Mouse (Mus musculus): Measurements from ENCODE around the gene 4430402I18Rik. TPM values are rescaled to one million over a fixed set of nuclear protein-coding genes. Genes with fewer than 3 reads are reported as not detected.

4430402I18Rik gene
- total RNA-seq, 1 experiment, result 0.31 TPM

DNA sequence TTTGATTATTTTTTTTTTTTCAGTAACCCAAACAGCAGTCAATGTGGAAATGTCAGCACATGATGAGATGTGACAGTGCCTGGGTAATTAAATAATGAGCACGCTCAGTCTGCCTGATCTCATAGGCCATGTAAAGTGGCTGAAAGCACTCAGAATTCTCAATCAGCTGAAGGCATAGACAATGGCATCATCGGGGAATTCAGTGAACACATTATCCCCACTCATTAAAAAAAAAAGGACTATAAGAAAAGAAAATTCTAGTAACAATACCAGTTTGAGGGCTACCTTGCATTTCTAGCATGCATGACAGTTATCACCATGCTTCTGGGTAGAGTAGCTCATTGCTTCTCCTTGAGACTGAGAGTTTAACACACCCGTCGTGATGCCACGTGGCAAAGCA is 16.3 kb downstream of the 4430402I18Rik start:
- H3K36me3 ChIP-seq (ENCODE audit: control insufficient read depth, insufficient read depth, low read length, poor library complexity, severe bottlenecking), result no peaks in the 10 kb centered on the region
- TF ChIP-seq HCFC1 (IDR thresholded peaks at IDR 0.05; ENCODE audit: borderline replicate concordance, insufficient read depth, low read length), result no peak
- TF ChIP-seq CHD2 (IDR thresholded peaks at IDR 0.05; ENCODE audit: low read depth, low read length), result no peak
- TF ChIP-seq MAFK (IDR thresholded peaks at IDR 0.05; ENCODE audit: insufficient read depth, low read depth, low read length), result no peak
- no peak for TF ChIP-seq ZC3H11A (IDR thresholded peaks at IDR 0.05; ENCODE audit: borderline replicate concordance, low read depth, low read length)
- TF ChIP-seq ZNF384 (IDR thresholded peaks at IDR 0.05; ENCODE audit: low read depth, low read length), result no peak
- no peaks in the 10 kb centered on the region for H3K4me1 ChIP-seq (ENCODE audit: control insufficient read depth in 2 of 2, insufficient read depth in 2 of 2, low read length in 2 of 2, poor library complexity in 1 of 2)
- H3K27ac ChIP-seq (ENCODE audit: insufficient read depth, low read depth, low read length, poor library complexity, severe bottlenecking), result no peak overlapping the region
- in situ Hi-C loops (cut with MboI; ENCODE audit: low sequenced_read_pairs in 2 of 2, unreplicated experiment in 2 of 2), result no loop called here
- H3K4me3 ChIP-seq (ENCODE audit: insufficient read depth in 1 of 2, low read depth in 1 of 2, low read length in 2 of 2, poor library complexity in 1 of 2, severe bottlenecking in 1 of 2), result no peak overlapping the region
- no peak overlapping the region for H3K9ac ChIP-seq (ENCODE audit: insufficient read depth, low read depth, low read length, poor library complexity, severe bottlenecking)
- no peaks in the 10 kb centered on the region for H3K9me3 ChIP-seq (ENCODE audit: control insufficient read depth, insufficient read depth, low read depth, low read length)
- DNase-seq (ENCODE audit: low read depth, low spot score), result no peak

DNA sequence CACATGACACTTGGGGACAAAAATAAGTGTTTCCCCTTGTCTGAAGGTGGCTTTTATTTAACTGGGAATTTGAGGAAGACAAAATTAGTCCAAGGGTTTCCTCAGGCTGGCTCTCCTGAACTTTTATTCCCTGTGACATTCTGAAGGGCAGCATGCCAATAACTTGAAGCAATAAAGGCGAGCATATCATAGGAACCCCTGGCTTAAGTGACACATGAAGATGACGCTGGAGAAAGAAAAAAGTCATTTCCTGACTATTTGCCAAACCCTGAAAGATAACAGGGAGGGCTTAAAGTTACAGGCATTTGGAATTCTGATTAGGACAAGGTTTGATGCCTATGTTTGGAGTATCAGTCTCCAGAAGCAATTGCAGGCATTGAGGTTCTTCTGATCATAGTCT is 20.3 kb downstream of the 4430402I18Rik start:
- TF ChIP-seq CHD2 (IDR thresholded peaks at IDR 0.05; ENCODE audit: low read depth, low read length) (no peak), HCFC1 (IDR thresholded peaks at IDR 0.05; ENCODE audit: borderline replicate concordance, insufficient read depth, low read length) (no peak), MAFK (IDR thresholded peaks at IDR 0.05; ENCODE audit: insufficient read depth, low read depth, low read length) (no peak), ZC3H11A (IDR thresholded peaks at IDR 0.05; ENCODE audit: borderline replicate concordance, low read depth, low read length) (no peak), ZNF384 (IDR thresholded peaks at IDR 0.05; ENCODE audit: low read depth, low read length) (no peak)
- Histone ChIP-seq H3K36me3 (ENCODE audit: control insufficient read depth, insufficient read depth, low read length, poor library complexity, severe bottlenecking) (no peaks in the 10 kb centered on the region), H3K4me3 (ENCODE audit: insufficient read depth in 1 of 2, low read depth in 1 of 2, low read length in 2 of 2, poor library complexity in 1 of 2, severe bottlenecking in 1 of 2) (no peak overlapping the region), H3K4me1 (ENCODE audit: control insufficient read depth in 2 of 2, insufficient read depth in 2 of 2, low read length in 2 of 2, poor library complexity in 1 of 2) (no peaks in the 10 kb centered on the region), H3K9ac (ENCODE audit: insufficient read depth, low read depth, low read length, poor library complexity, severe bottlenecking) (no peak overlapping the region), H3K27ac (ENCODE audit: insufficient read depth, low read depth, low read length, poor library complexity, severe bottlenecking) (no peak overlapping the region), H3K9me3 (ENCODE audit: control insufficient read depth, insufficient read depth, low read depth, low read length) (no peaks in the 10 kb centered on the region)
- in situ Hi-C loops (cut with MboI; ENCODE audit: low sequenced_read_pairs in 2 of 2, unreplicated experiment in 2 of 2), result no loop called here
- DNase-seq (ENCODE audit: low read depth, low spot score), result no peak

DNA sequence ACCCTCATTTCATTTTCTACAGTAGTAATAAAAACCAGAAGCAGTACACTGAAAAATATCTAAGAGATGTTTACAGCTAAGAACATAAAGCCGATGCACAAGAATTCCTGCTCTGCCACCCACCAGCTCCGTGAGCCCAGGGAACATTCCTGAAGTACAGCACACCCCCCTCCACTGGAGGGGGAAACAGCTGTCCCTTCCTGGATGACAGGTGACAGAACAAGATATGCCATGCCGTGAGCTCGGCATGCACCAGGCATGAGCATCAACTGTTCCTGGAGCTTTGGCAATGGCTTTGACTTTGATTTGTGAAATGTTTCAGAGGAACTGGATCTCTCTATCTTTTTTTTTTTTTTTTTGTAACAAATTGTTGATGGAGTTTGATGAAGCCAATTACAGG is 20.8 kb downstream of the 4430402I18Rik start:
- H3K27ac ChIP-seq (ENCODE audit: insufficient read depth, low read depth, low read length, poor library complexity, severe bottlenecking), result no peak overlapping the region
- no peak overlapping the region for H3K4me3 ChIP-seq (ENCODE audit: insufficient read depth in 1 of 2, low read depth in 1 of 2, low read length in 2 of 2, poor library complexity in 1 of 2, severe bottlenecking in 1 of 2)
- H3K9ac ChIP-seq (ENCODE audit: insufficient read depth, low read depth, low read length, poor library complexity, severe bottlenecking), result no peak overlapping the region
- no peaks in the 10 kb centered on the region for H3K4me1 ChIP-seq (ENCODE audit: control insufficient read depth in 2 of 2, insufficient read depth in 2 of 2, low read length in 2 of 2, poor library complexity in 1 of 2)
- no peak for TF ChIP-seq MAFK (IDR thresholded peaks at IDR 0.05; ENCODE audit: insufficient read depth, low read depth, low read length)
- TF ChIP-seq CHD2 (IDR thresholded peaks at IDR 0.05; ENCODE audit: low read depth, low read length), result no peak
- no peak for DNase-seq (ENCODE audit: low read depth, low spot score)
- H3K9me3 ChIP-seq (ENCODE audit: control insufficient read depth, insufficient read depth, low read depth, low read length), result no peaks in the 10 kb centered on the region
- H3K36me3 ChIP-seq (ENCODE audit: control insufficient read depth, insufficient read depth, low read length, poor library complexity, severe bottlenecking), result no peaks in the 10 kb centered on the region
- in situ Hi-C loops (cut with MboI; ENCODE audit: low sequenced_read_pairs in 2 of 2, unreplicated experiment in 2 of 2), result no loop called here

DNA sequence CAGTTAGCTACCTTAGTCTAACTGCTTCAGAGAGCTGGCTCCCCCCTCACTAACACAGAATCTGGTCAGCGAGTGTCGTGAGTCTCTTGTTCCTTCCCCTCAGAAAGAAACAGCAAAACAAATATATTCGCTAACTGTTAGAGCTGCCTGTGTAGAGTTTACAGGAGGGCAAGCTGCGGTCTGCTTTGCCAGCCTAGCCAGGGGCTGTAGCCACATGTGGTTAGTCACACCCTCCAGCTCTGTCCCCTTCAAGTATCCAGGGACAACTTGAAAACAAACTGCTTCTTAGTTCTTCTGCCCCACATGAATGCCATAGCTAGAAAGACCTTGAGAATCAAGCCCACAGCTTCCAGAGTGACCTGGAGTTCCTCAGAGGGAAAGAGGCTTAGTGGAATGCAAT is 26.3 kb downstream of the 4430402I18Rik start:
- H3K4me3 ChIP-seq (ENCODE audit: insufficient read depth in 1 of 2, low read depth in 1 of 2, low read length in 2 of 2, poor library complexity in 1 of 2, severe bottlenecking in 1 of 2), result no peak overlapping the region
- H3K9ac ChIP-seq (ENCODE audit: insufficient read depth, low read depth, low read length, poor library complexity, severe bottlenecking), result no peak overlapping the region
- H3K4me1 ChIP-seq (ENCODE audit: control insufficient read depth in 2 of 2, insufficient read depth in 2 of 2, low read length in 2 of 2, poor library complexity in 1 of 2), result no peaks in the 10 kb centered on the region
- no peak for DNase-seq (ENCODE audit: low read depth, low spot score)
- in situ Hi-C loops (cut with MboI; ENCODE audit: low sequenced_read_pairs in 2 of 2, unreplicated experiment in 2 of 2), result no loop called here
- no peaks in the 10 kb centered on the region for H3K36me3 ChIP-seq (ENCODE audit: control insufficient read depth, insufficient read depth, low read length, poor library complexity, severe bottlenecking)
- H3K9me3 ChIP-seq (ENCODE audit: control insufficient read depth, insufficient read depth, low read depth, low read length), result no peaks in the 10 kb centered on the region
- TF ChIP-seq CHD2 (IDR thresholded peaks at IDR 0.05; ENCODE audit: low read depth, low read length) (no peak), ZNF384 (IDR thresholded peaks at IDR 0.05; ENCODE audit: low read depth, low read length) (no peak), ZC3H11A (IDR thresholded peaks at IDR 0.05; ENCODE audit: borderline replicate concordance, low read depth, low read length) (no peak), HCFC1 (IDR thresholded peaks at IDR 0.05; ENCODE audit: borderline replicate concordance, insufficient read depth, low read length) (no peak), MAFK (IDR thresholded peaks at IDR 0.05; ENCODE audit: insufficient read depth, low read depth, low read length) (no peak)
- no peak overlapping the region for H3K27ac ChIP-seq (ENCODE audit: insufficient read depth, low read depth, low read length, poor library complexity, severe bottlenecking)

DNA sequence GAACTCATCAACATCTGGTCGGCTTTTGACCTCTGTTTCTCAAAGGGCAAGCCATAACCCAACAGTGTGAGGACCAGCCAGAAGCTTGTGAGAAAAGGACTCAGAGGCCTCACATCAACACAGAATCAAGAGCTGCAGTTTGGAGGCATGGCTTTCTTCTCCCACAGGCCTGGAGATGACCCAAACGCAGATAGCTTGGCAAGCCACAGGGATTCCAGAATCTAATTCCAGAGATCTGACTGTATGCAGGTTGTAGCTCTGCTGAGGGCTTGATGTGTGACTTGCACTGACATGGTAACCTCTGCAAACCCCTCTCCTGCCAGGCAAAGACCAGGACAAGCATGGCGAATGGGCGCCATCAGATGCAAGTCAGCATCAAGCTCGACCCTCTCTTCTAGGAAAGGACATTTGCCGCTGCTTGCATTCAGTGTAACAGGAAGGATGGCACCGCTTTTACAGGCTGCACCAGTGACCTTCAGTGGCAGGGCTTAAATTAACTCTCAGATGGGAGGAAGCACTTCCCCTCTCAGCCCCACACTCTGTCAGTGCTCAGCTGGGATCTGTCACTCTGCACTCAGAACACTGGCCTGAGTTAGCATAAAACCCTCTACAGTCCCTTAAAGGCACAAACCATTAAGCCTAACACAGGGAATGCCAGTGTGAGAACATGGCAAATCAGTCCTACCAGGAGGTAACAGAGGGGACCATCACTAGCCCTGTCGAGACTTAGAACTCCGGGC is 27.3 kb downstream of the 4430402I18Rik start:
- H3K9me3 ChIP-seq (ENCODE audit: control insufficient read depth, insufficient read depth, low read depth, low read length), result no peaks in the 10 kb centered on the region
- in situ Hi-C loops (cut with MboI; ENCODE audit: low sequenced_read_pairs in 2 of 2, unreplicated experiment in 2 of 2), result no loop called here
- H3K27ac ChIP-seq (ENCODE audit: insufficient read depth, low read depth, low read length, poor library complexity, severe bottlenecking), result no peak overlapping the region
- no peak overlapping the region for H3K4me3 ChIP-seq (ENCODE audit: insufficient read depth in 1 of 2, low read depth in 1 of 2, low read length in 2 of 2, poor library complexity in 1 of 2, severe bottlenecking in 1 of 2)
- H3K36me3 ChIP-seq (ENCODE audit: control insufficient read depth, insufficient read depth, low read length, poor library complexity, severe bottlenecking), result no peaks in the 10 kb centered on the region
- no peaks in the 10 kb centered on the region for H3K4me1 ChIP-seq (ENCODE audit: control insufficient read depth in 2 of 2, insufficient read depth in 2 of 2, low read length in 2 of 2, poor library complexity in 1 of 2)
- no peak for TF ChIP-seq HCFC1 (IDR thresholded peaks at IDR 0.05; ENCODE audit: borderline replicate concordance, insufficient read depth, low read length)
- no peak for DNase-seq (ENCODE audit: low read depth, low spot score)
- no peak overlapping the region for H3K9ac ChIP-seq (ENCODE audit: insufficient read depth, low read depth, low read length, poor library complexity, severe bottlenecking)

All from ES-E14 (cell line).